Mouse (Mus musculus): ENCODE measurements around the gene Slc6a18. TPM values are rescaled to one million over a fixed set of nuclear protein-coding genes. Genes with fewer than 3 reads are reported as not detected.

The Slc6a18 gene
- total and polyA plus RNA-seq, 2 experiments from 2014 or later = not detected

GRCm38 (mm10) chr13:73679311-73679710 is 1.5 kb upstream of the Slc6a18 start:
- H3K27ac ChIP-seq = no peak overlapping the region
- H3K36me3 ChIP-seq (ENCODE audit: insufficient read depth, low read length) = no peaks in the 10 kb centered on the region

GRCm38 (mm10) chr13:73675161-73675560 is 2.7 kb downstream of the Slc6a18 start:
- TF ChIP-seq CTCF (IDR thresholded peaks at IDR 0.05; ENCODE audit: low read depth) = no peak
- H3K27me3 ChIP-seq (ENCODE audit: insufficient read depth, low read length) = no peaks in the 10 kb centered on the region
- H3K4me3 ChIP-seq (ENCODE audit: low read length) = no peak overlapping the region
- ATAC-seq (no peak), DNase-seq (ENCODE audit: low spot score) (no peak)
- 92% methylated on average over 7 of the region's 7 CpGs for WGBS
- H3K36me3 ChIP-seq (ENCODE audit: insufficient read depth, low read length) = no peaks in the 10 kb centered on the region
- H3K4me2 ChIP-seq (ENCODE audit: low read depth, low read length) = no peak overlapping the region
- no peak overlapping the region for H3K27ac ChIP-seq
- no peak overlapping the region for H3K9ac ChIP-seq (replicated peaks; ENCODE audit: low read length)
- H3K4me1 ChIP-seq (ENCODE audit: insufficient read depth, low read length) = no peaks in the 10 kb centered on the region
- H3K9me3 ChIP-seq (ENCODE audit: low read length) = no peaks in the 10 kb centered on the region

More at GRCm38 (mm10) chr13:73679311-73679710, 1.5 kb upstream of the Slc6a18 start:
- no peaks in the 10 kb centered on the region for H3K9me3 ChIP-seq (ENCODE audit: low read length)
- no peak overlapping the region for H3K4me3 ChIP-seq (ENCODE audit: low read length)
- DNase-seq (ENCODE audit: low spot score) = no peak
- no peak for ATAC-seq
- no peaks in the 10 kb centered on the region for H3K27me3 ChIP-seq (ENCODE audit: insufficient read depth, low read length)
- no peak overlapping the region for H3K9ac ChIP-seq (replicated peaks; ENCODE audit: low read length)
- H3K4me2 ChIP-seq (ENCODE audit: low read depth, low read length) = no peak overlapping the region
- H3K4me1 ChIP-seq (ENCODE audit: insufficient read depth, low read length) = no peaks in the 10 kb centered on the region
- no peak for TF ChIP-seq CTCF (IDR thresholded peaks at IDR 0.05; ENCODE audit: low read depth)
- WGBS = 62% methylated on average over 2 of the region's 2 CpGs

- ATAC-seq = no peak
- Histone ChIP-seq H3K27ac (no peak overlapping the region), H3K4me2 (ENCODE audit: low read depth, low read length) (no peak overlapping the region), H3K9me3 (ENCODE audit: low read length) (no peaks in the 10 kb centered on the region), H3K4me1 (ENCODE audit: insufficient read depth, low read length) (no peaks in the 10 kb centered on the region), H3K4me3 (ENCODE audit: low read length) (no peak overlapping the region), H3K27me3 (ENCODE audit: insufficient read depth, low read length) (no peaks in the 10 kb centered on the region), H3K36me3 (ENCODE audit: insufficient read depth, low read length) (no peaks in the 10 kb centered on the region), H3K9ac (replicated peaks; ENCODE audit: low read length) (no peak overlapping the region)
- no peak for DNase-seq (ENCODE audit: low spot score)
- no peak for TF ChIP-seq CTCF (IDR thresholded peaks at IDR 0.05; ENCODE audit: low read depth)
- 65% methylated on average over 2 of the region's 2 CpGs for WGBS
Observed at GRCm38 (mm10) chr13:73660163-73660695, 17.6 kb downstream of the Slc6a18 start.

DNA sequence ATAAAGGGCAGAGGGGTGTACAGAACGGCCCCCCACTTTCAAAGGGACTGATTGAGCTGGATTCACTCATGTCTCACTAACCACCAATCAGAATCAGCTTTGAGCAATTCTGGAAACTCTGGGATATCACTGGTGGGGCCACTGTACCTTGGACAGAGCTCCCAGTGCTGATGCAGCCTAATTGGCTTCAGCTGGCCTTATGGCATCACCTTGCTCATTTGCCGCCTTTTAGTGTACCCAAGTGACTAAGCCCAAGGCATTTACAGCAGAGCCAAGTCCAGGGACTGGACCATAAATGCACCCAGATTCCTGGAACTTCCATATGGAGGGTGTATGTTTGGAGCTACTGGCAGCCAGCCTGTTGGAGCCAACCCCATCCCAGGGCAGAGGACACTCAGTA is 18.9 kb downstream of the Slc6a18 start:
- 56% methylated on average over 2 of the region's 2 CpGs for WGBS
- DNase-seq (ENCODE audit: low spot score) (no peak), ATAC-seq (no peak)
- H3K9me3 ChIP-seq (ENCODE audit: low read length) = no peaks in the 10 kb centered on the region
- H3K27ac ChIP-seq = no peak overlapping the region
- no peak for TF ChIP-seq CTCF (IDR thresholded peaks at IDR 0.05; ENCODE audit: low read depth)
- no peaks in the 10 kb centered on the region for H3K4me1 ChIP-seq (ENCODE audit: insufficient read depth, low read length)
- no peak overlapping the region for H3K9ac ChIP-seq (replicated peaks; ENCODE audit: low read length)
- H3K36me3 ChIP-seq (ENCODE audit: insufficient read depth, low read length) = no peaks in the 10 kb centered on the region
- no peaks in the 10 kb centered on the region for H3K27me3 ChIP-seq (ENCODE audit: insufficient read depth, low read length)
- no peak overlapping the region for H3K4me3 ChIP-seq (ENCODE audit: low read length)
- H3K4me2 ChIP-seq (ENCODE audit: low read depth, low read length) = no peak overlapping the region

- Histone ChIP-seq H3K4me3 (ENCODE audit: low read length) (no peak overlapping the region), H3K9ac (replicated peaks; ENCODE audit: low read length) (no peak overlapping the region), H3K4me1 (ENCODE audit: insufficient read depth, low read length) (no peaks in the 10 kb centered on the region), H3K4me2 (ENCODE audit: low read depth, low read length) (no peak overlapping the region), H3K9me3 (ENCODE audit: low read length) (no peaks in the 10 kb centered on the region), H3K36me3 (ENCODE audit: insufficient read depth, low read length) (no peaks in the 10 kb centered on the region), H3K27me3 (ENCODE audit: insufficient read depth, low read length) (no peaks in the 10 kb centered on the region), H3K27ac (no peak overlapping the region)
- no peak for DNase-seq (ENCODE audit: low spot score)
- no peak for ATAC-seq
- TF ChIP-seq CTCF (IDR thresholded peaks at IDR 0.05; ENCODE audit: low read depth) = no peak
- 84% methylated on average over 3 of the region's 3 CpGs for WGBS
Observed at GRCm38 (mm10) chr13:73654976-73655375, 22.8 kb downstream of the Slc6a18 start.

- H3K9ac ChIP-seq (replicated peaks; ENCODE audit: low read length) = no peak overlapping the region
- H3K27me3 ChIP-seq (ENCODE audit: insufficient read depth, low read length) = no peaks in the 10 kb centered on the region
- WGBS = 69% methylated on average over 3 of the region's 3 CpGs
- no peak overlapping the region for H3K4me3 ChIP-seq (ENCODE audit: low read length)
- H3K4me1 ChIP-seq (ENCODE audit: insufficient read depth, low read length) = no peaks in the 10 kb centered on the region
- ATAC-seq (no peak), DNase-seq (ENCODE audit: low spot score) (no peak)
- no peak overlapping the region for H3K4me2 ChIP-seq (ENCODE audit: low read depth, low read length)
- no peaks in the 10 kb centered on the region for H3K9me3 ChIP-seq (ENCODE audit: low read length)
- no peak for TF ChIP-seq CTCF (IDR thresholded peaks at IDR 0.05; ENCODE audit: low read depth)
- H3K36me3 ChIP-seq (ENCODE audit: insufficient read depth, low read length) = peaks cover 4% of the 10 kb centered on the region; the same call in 1 of the 2 replicates
- H3K27ac ChIP-seq = no peak overlapping the region
Observed at GRCm38 (mm10) chr13:73653266-73653665, 24.6 kb downstream of the Slc6a18 start.

DNA sequence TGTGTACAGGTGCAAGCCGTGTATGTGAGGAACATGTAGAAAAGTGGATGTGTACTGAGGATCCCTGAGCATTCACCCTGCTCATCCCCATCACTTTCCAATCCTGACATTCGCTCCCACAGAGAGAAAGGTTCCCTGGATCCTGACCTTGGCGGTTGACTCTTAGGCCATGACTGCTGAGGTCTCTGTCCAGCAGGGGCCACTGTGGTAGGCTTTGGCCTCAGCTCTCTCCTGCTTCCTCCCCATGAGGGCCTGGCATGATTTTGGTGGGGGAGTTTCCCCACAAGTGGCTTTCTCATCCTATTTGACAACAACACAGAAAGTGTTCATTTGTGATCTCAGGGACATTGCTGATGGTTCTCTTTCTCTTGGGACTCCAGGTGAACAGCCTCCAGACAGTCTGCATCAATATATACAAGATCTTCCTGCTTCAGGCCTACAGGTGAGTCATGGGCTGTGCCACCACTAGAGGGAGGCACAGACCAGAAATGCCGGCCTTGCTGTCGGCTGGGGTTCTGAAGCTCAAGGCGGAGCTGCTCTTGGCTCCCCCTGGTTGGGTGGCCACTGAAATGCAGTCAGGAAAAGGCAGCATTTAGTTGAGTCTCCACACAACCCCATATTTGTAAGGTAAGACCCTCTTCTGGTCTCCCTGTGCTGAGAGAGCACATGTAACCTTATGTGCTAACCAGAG is 31.3 kb downstream of the Slc6a18 start:
- no peaks in the 10 kb centered on the region for H3K27me3 ChIP-seq (ENCODE audit: insufficient read depth, low read length)

More for the DNA sequence above, 31.3 kb downstream of the Slc6a18 start:
- WGBS = 43% methylated on average over 6 of the region's 6 CpGs
- ATAC-seq (peak; percentile 91), DNase-seq (ENCODE audit: low spot score) (peak; percentile 86)
- Histone ChIP-seq H3K9ac (replicated peaks; ENCODE audit: low read length) (0 out of 2 replicates have a peak overlapping the region, but pooled peaks have one; percentile 1), H3K4me2 (ENCODE audit: low read depth, low read length) (no peak overlapping the region), H3K4me3 (ENCODE audit: low read length) (no peak overlapping the region), H3K9me3 (ENCODE audit: low read length) (no peaks in the 10 kb centered on the region), H3K4me1 (ENCODE audit: insufficient read depth, low read length) (no peaks in the 10 kb centered on the region), H3K27ac (no peak overlapping the region), H3K36me3 (ENCODE audit: insufficient read depth, low read length) (peaks cover 8% of the 10 kb centered on the region; the same call in 1 of the 2 replicates)
- TF ChIP-seq CTCF (IDR thresholded peaks at IDR 0.05; ENCODE audit: low read depth) = peak; percentile 94
